Mouse (Mus musculus) midbrain, embryonic 12.5 days (tissue): Measurements from ENCODE around the gene Pdha1. TPM values are rescaled to one million over a fixed set of nuclear protein-coding genes. Genes with fewer than 3 reads are reported as not detected.
A peak's percentile ranks its signal among the peaks of the same experiment; 100 is the strongest.

Experiments
- ATAC-seq: fragments of 200-750 bp; cut with Nextera tagmentation; 2 replicates; pipeline ENCODE4 v1.8.0; 2017; ENCODE audit warnings: low read depth, moderate TSS enrichment, moderate library complexity; ENCODE audit not compliant: low FRiP score
- H3K27ac ChIP-seq: fragments of 300-500 bp; sonication (generic); replicated peaks from 2 replicates; pipeline ENCODE4 v1.5.1; 2016; ENCODE audit warnings: mild to moderate bottlenecking
- H3K27me3 ChIP-seq: fragments of 300-500 bp; sonication (generic); 2 replicates; pipeline ENCODE4 v1.6.1; 2016; ENCODE audit warnings: mild to moderate bottlenecking
- H3K36me3 ChIP-seq: fragments of 300-500 bp; sonication (generic); 2 replicates; pipeline ENCODE4 v1.6.1; 2016
- H3K4me1 ChIP-seq: fragments of 300-500 bp; sonication (generic); 2 replicates; pipeline ENCODE4 v1.6.1; 2016
- H3K4me2 ChIP-seq: fragments of 300-500 bp; sonication (generic); replicated peaks from 2 replicates; pipeline ENCODE4 v1.6.1; 2016; ENCODE audit warnings: mild to moderate bottlenecking, moderate library complexity
- H3K4me3 ChIP-seq: fragments of 300-500 bp; sonication (generic); 2 replicates; pipeline ENCODE4 v1.5.1; 2016; ENCODE audit warnings: mild to moderate bottlenecking
- H3K9ac ChIP-seq: fragments of 300-500 bp; sonication (generic); replicated peaks from 2 replicates; pipeline ENCODE4 v1.6.1; 2016; ENCODE audit warnings: mild to moderate bottlenecking, moderate library complexity
- H3K9me3 ChIP-seq: fragments of 300-500 bp; sonication (generic); 2 replicates; pipeline ENCODE4 v1.6.1; 2016; ENCODE audit warnings: mild to moderate bottlenecking
- WGBS: fragments of 180-500 bp; shearing (Covaris S2); methylation state at CpG from one replicate; pipeline ENCODE4 v1.1.7; 2016; 5-methylcytosine and 5-hydroxymethylcytosine counted together
- polyA plus RNA-seq: library from polyadenylated mRNA; unstranded; fragments of >200 nt; fragmentation: Nextera tagmentation; extraction: Ambion mirVana; gene quantifications from 2 replicates; pipeline ENCODE4 v1.2.1, GENCODE M21; 2016

Gene Pdha1
- polyA plus RNA-seq = 105 and 120 TPM in 2 replicates

DNA sequence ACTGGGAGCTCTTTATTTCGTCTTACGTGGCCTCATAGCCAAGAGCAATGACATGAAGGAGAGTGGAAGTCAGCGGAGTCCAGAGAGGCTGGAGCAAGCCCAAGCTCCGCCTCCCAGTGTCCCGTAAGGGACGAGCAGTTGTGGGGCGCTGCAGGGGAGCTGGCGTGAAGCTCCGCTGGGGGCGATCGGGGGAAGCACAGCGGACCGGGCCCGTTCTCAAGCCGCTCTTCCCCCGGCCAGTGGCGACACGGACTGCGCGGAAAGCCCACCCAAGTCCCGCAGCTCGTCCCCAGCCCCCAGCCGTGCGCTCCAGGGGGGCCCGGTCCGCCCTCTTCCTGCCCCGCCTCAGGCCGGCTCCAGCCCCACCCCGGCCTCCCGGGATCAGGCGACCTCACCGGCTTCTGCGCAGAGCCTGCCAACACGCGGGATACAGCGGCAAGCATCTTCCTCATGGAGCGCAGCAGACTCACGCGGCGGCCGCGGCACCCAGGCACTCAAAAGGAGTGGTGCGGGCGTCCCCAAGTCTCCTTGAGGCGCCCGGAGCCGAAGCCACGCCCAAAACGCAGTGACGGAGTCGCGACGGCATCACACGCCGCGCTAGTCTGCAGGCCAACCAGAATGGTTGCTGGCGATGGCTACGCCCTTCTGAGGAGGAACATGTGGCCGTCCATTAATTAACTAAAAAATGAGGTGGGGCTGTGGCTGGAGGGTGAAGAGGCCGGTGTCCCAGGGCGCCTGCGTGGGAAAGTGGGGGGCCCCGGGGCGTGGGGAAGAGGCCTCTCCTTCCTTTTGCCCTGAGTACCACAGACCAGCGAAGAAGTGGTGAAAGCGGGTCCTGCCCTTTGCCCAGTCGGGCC, at the start of gene Pdha1:
Pdha1 (minus strand) TSS at position 553 of the 857 bp plus-strand sequence.
- Histone ChIP-seq H3K4me1 (peaks cover 6% of the 10 kb centered on the region; the same call in 1 of the 2 replicates), H3K4me3 (peak within 1 kb of the TSS; percentile 68), H3K4me2 (peak within 1 kb of the TSS; percentile 71), H3K36me3 (no peaks in the 10 kb centered on the region), H3K27ac (peak within 1 kb of the TSS; percentile 84), H3K27me3 (peaks cover 12% of the 10 kb centered on the region), H3K9me3 (no peaks in the 10 kb centered on the region), H3K9ac (peak within 1 kb of the TSS; percentile 69)
- peak; percentile 99 for ATAC-seq
- WGBS = 26% methylated on average over 64 of the region's 67 CpGs

- H3K27me3 ChIP-seq = peaks cover 19% of the 10 kb centered on the region; the same call in 1 of the 2 replicates
- no peak overlapping the region for H3K9ac ChIP-seq
- H3K27ac ChIP-seq = no peak overlapping the region
- no peaks in the 10 kb centered on the region for H3K9me3 ChIP-seq
- H3K4me2 ChIP-seq = no peak overlapping the region
- H3K4me3 ChIP-seq = no peak overlapping the region
- ATAC-seq = no peak
- H3K36me3 ChIP-seq = no peaks in the 10 kb centered on the region
- H3K4me1 ChIP-seq = no peaks in the 10 kb centered on the region
- 67% methylated on average over 3 of the region's 3 CpGs for WGBS
Observed at GRCm38 (mm10) chrX:160179032-160179431, 40.8 kb upstream of the Pdha1 start.

GRCm38 (mm10) chrX:160170150-160170549, 31.9 kb upstream of the Pdha1 start:
- Histone ChIP-seq H3K4me3 (no peak overlapping the region), H3K27ac (no peak overlapping the region), H3K9me3 (no peaks in the 10 kb centered on the region), H3K4me1 (0 out of 2 replicates have a peak, but pooled peaks cover 2% of the 10 kb centered on the region), H3K36me3 (no peaks in the 10 kb centered on the region), H3K27me3 (peaks cover 4% of the 10 kb centered on the region; the same call in 1 of the 2 replicates), H3K4me2 (no peak overlapping the region), H3K9ac (no peak overlapping the region)
- 22% methylated on average over 3 of the region's 3 CpGs for WGBS
- no peak for ATAC-seq

- 30% methylated on average over 6 of the region's 6 CpGs for WGBS
- Histone ChIP-seq H3K4me2 (no peak overlapping the region), H3K4me3 (no peak overlapping the region), H3K9me3 (no peaks in the 10 kb centered on the region), H3K4me1 (0 out of 2 replicates have a peak, but pooled peaks cover 2% of the 10 kb centered on the region), H3K27ac (peak overlapping the region; percentile 73), H3K36me3 (no peaks in the 10 kb centered on the region), H3K9ac (no peak overlapping the region), H3K27me3 (no peaks in the 10 kb centered on the region)
- ATAC-seq = peak; percentile 88
Observed at GRCm38 (mm10) chrX:160166246-160166985, 28.2 kb upstream of the Pdha1 start.

- Histone ChIP-seq H3K27ac (no peak overlapping the region), H3K4me1 (no peaks in the 10 kb centered on the region), H3K27me3 (no peaks in the 10 kb centered on the region), H3K4me3 (no peak overlapping the region), H3K4me2 (no peak overlapping the region), H3K9ac (no peak overlapping the region), H3K36me3 (no peaks in the 10 kb centered on the region), H3K9me3 (no peaks in the 10 kb centered on the region)
- no peak for ATAC-seq
- 86% methylated on average over 3 of the region's 3 CpGs for WGBS
Observed at GRCm38 (mm10) chrX:160164259-160164658, 26.0 kb upstream of the Pdha1 start.

- no peak overlapping the region for H3K4me3 ChIP-seq
- H3K36me3 ChIP-seq = no peaks in the 10 kb centered on the region
- 51% methylated on average over 4 of the region's 4 CpGs for WGBS
- peaks cover 4% of the 10 kb centered on the region; the same call in 1 of the 2 replicates for H3K27me3 ChIP-seq
- H3K4me2 ChIP-seq = no peak overlapping the region
- no peaks in the 10 kb centered on the region for H3K4me1 ChIP-seq
- H3K27ac ChIP-seq = no peak overlapping the region
- no peaks in the 10 kb centered on the region for H3K9me3 ChIP-seq
- no peak for ATAC-seq
- H3K9ac ChIP-seq = no peak overlapping the region
Observed at GRCm38 (mm10) chrX:160153147-160153815, 15.1 kb upstream of the Pdha1 start.

- no peak for ATAC-seq
- Histone ChIP-seq H3K27ac (no peak overlapping the region), H3K9ac (no peak overlapping the region), H3K27me3 (peaks cover 4% of the 10 kb centered on the region; the same call in 1 of the 2 replicates), H3K36me3 (no peaks in the 10 kb centered on the region), H3K4me3 (no peak overlapping the region), H3K4me1 (no peaks in the 10 kb centered on the region), H3K4me2 (no peak overlapping the region), H3K9me3 (no peaks in the 10 kb centered on the region)
- WGBS = 82% methylated on average over 3 of the region's 3 CpGs
Observed at GRCm38 (mm10) chrX:160148859-160149258, 10.6 kb upstream of the Pdha1 start.

DNA sequence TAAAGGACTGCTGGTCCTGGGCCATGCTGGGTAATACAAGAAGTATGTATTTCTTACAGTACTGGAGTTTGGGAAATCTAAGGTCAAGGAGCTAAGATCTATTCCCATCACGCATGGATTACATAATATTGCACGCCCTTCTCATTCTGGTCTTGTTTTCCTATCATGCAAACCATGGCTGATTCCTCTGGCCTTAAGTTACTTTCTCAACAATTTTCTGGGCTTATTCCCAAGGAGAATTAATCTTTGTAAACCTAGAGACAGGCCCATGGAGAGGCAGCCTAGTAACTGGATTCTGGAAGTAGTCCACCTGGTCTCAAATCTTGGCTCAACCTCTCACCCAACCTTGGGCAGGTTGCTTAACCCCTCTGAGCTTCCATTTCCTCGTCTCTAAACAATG, 9.2 kb upstream of the Pdha1 start:
- Histone ChIP-seq H3K9ac (no peak overlapping the region), H3K36me3 (no peaks in the 10 kb centered on the region), H3K9me3 (no peaks in the 10 kb centered on the region), H3K27me3 (peaks cover 4% of the 10 kb centered on the region; the same call in 1 of the 2 replicates), H3K4me1 (no peaks in the 10 kb centered on the region), H3K27ac (no peak overlapping the region), H3K4me2 (no peak overlapping the region), H3K4me3 (no peak overlapping the region)
- ATAC-seq = no peak
- WGBS = 89% methylated on average over 3 of the region's 3 CpGs

DNA sequence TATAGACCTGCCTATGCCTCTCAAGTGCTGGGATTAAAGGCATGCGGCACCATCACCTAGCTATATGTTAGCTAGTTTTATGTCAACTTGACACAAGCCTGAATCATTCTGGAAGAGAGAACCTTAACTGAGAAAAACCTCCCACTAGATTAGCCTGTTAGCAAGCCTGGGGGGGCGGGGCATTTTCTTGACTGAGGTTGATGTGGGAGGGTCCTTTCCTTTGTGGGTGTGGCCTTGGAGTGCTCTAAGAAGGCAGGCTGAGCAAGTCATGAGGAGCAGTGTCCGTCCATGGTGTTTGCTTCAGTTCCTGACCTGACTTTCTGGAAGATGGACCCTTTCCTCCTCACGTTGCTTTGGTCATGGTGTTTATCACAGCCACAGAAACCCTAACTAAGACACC, 8.6 kb upstream of the Pdha1 start:
- ATAC-seq = no peak
- H3K4me3 ChIP-seq = no peak overlapping the region
- H3K9ac ChIP-seq = no peak overlapping the region
- H3K9me3 ChIP-seq = no peaks in the 10 kb centered on the region
- WGBS = 81% methylated on average over 4 of the region's 4 CpGs
- H3K27ac ChIP-seq = no peak overlapping the region
- H3K4me1 ChIP-seq = no peaks in the 10 kb centered on the region
- H3K4me2 ChIP-seq = no peak overlapping the region
- peaks cover 4% of the 10 kb centered on the region; the same call in 1 of the 2 replicates for H3K27me3 ChIP-seq
- no peaks in the 10 kb centered on the region for H3K36me3 ChIP-seq

- Histone ChIP-seq H3K27ac (peak overlapping the region; percentile 84; the same call in 1 of the 2 replicates), H3K4me1 (peaks cover 6% of the 10 kb centered on the region; the same call in 1 of the 2 replicates), H3K36me3 (peaks cover under 1% of the 10 kb centered on the region; the same call in 1 of the 2 replicates), H3K9me3 (no peaks in the 10 kb centered on the region), H3K4me2 (peak overlapping the region; percentile 71), H3K27me3 (peaks cover 12% of the 10 kb centered on the region), H3K4me3 (peak overlapping the region; percentile 68), H3K9ac (peak overlapping the region; percentile 69)
- peak; percentile 0; the same call in 1 of the 2 replicates for ATAC-seq
- 30% methylated on average over 18 of the region's 18 CpGs for WGBS
Observed at GRCm38 (mm10) chrX:160137177-160137860, 894 bp downstream of the Pdha1 start.

DNA sequence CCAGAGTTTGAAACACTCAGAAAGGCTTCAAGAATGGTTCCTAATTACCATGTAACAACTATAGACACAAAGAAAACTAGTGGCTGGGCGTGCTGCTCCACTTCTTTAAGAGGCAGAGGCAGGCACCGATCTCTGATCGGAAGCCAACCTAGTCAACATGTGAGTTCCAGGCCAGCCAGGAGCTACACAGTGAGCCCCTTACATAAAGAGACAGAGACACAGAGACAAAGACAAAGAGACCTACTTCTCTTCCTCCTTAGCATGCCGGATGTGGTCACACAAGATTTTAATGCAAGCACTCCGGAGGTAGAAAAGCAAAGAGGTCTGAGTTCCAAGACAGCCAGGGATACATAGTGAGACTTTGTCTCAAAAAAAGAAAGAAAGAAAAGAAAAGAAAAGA, 2.1 kb downstream of the Pdha1 start:
- Histone ChIP-seq H3K4me3 (peak overlapping the region; percentile 68), H3K4me2 (peak overlapping the region; percentile 71), H3K9ac (no peak overlapping the region), H3K4me1 (peaks cover 6% of the 10 kb centered on the region; the same call in 1 of the 2 replicates), H3K36me3 (peaks cover 4% of the 10 kb centered on the region; the same call in 1 of the 2 replicates), H3K27ac (no peak overlapping the region), H3K27me3 (peaks cover 12% of the 10 kb centered on the region), H3K9me3 (no peaks in the 10 kb centered on the region)
- 30% methylated on average over 5 of the region's 5 CpGs for WGBS
- no peak for ATAC-seq
